Mouse (Mus musculus) common myeloid progenitor, adult 5-6 weeks (primary cell): Measurements from ENCODE around the gene Polr2c. TPM values are rescaled to one million over a fixed set of nuclear protein-coding genes. Genes with fewer than 3 reads are reported as not detected.

Source experiments
- ATAC-seq: replicated peaks from 2 replicates; pipeline ENCODE4 v1.8.0; 2016; ENCODE audit warnings: low read depth, mild to moderate bottlenecking, moderate TSS enrichment, inconsistent platforms; ENCODE audit not compliant: poor library complexity, severe bottlenecking
- total RNA-seq: library from RNA; stranded (forward); fragments of 200-1000, 187-1606 nt; gene quantifications from 2 replicates; pipeline ENCODE4 v1.2.3, GENCODE M21; 2017

The Polr2c gene
- total RNA-seq, 1 experiment from 2014 or later = 54.3 TPM

DNA sequence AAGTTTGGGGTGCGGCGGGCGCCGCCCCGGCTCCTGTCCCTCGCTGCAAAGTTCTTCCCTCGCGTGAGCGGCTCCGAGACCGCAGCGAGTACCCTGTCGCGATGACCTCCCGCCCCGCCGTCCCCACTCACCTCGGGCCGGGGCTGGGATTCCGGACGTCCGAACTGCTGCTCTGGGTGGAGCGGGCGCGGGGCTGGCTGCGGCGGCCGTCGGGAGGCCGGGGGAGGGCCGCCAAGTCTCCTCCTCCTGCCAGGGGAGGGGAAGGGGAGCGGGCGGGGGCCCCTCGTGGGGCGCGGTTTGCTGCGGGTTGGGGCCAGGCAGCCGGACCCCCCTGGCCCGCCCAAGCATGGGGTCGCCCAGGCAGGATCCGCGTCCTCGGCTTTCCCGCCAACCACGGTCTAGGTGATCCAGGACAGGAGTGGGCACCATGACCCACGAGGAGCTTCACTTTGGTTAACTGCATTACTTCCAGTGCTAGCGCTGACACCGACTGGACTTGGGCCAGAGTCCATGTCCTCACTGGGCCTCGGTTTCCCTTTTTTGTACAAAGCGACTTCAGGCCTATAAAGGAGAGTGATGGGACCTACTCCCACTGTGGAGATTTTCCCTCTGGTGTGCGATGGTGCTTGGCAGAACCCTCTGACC is 60.7 kb downstream of the Polr2c start, which contains the start of gene Ccdc102a:
TSS of gene Ccdc102a (minus strand) at position 248 of the 645 bp plus-strand sequence.
- ATAC-seq = no peak

GRCm38 (mm10) chr8:94919256-94919655 is 62.0 kb downstream of the Polr2c start:
- ATAC-seq = 0 out of 2 replicates have a peak, but pooled peaks have one; percentile 9

- no peak for ATAC-seq
Observed at GRCm38 (mm10) chr8:94922176-94922575, 64.9 kb downstream of the Polr2c start.

DNA sequence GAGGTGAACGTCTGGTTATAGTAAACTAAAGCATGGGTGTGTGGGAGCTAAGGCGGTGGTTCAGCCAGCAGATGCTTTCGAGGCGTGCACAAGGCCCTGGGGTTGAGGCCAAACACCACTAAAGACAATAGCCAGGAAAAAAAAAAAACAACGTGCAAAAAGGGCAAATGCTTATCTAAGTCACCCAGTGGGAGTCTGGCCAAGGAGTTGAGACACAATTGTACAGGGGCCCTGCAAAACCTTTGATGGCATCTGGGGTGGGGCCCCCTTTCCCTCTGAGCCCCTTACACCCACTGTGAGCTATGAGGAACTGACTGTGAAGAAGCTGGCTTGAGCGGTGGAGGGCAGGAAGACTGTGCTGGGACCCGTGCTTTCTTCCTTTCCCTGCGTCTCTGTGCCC is 65.4 kb downstream of the Polr2c start:
- peak; percentile 56 for ATAC-seq

Other genes with a start within 250 kb of the Polr2c start
- gene Arl2bp, start 190.8 kb upstream of the Polr2c start, total RNA-seq = 126 and 144 TPM in 2 replicates
- gene Pllp, start 161.2 kb upstream of the Polr2c start, total RNA-seq = not detected in 2 replicates
- gene Ccl22, start 111.9 kb upstream of the Polr2c start, total RNA-seq = not detected in 2 replicates
- not detected in 2 replicates for gene Cx3cl1, start 85.4 kb upstream of the Polr2c start, total RNA-seq
- 1.1 and 4.9 TPM in 2 replicates for gene Ccl17, start 47.0 kb upstream of the Polr2c start, total RNA-seq
- 16.8 and 30.8 TPM in 2 replicates for gene Coq9, start 19.1 kb upstream of the Polr2c start, total RNA-seq
- gene Ciapin1, start 19.1 kb upstream of the Polr2c start, total RNA-seq = 32.4 and 34.1 TPM in 2 replicates
- 0.78 and 0.82 TPM in 2 replicates for gene Dok4, start 18.9 kb downstream of the Polr2c start, total RNA-seq
- 0.58 and 2.2 TPM in 2 replicates for gene Ccdc102a, start 60.6 kb downstream of the Polr2c start, total RNA-seq
- 0.05 TPM in 1 of 2 replicates, not detected in the other for gene Adgrg5, start 66.2 kb downstream of the Polr2c start, total RNA-seq
- gene Adgrg1, start 117.3 kb downstream of the Polr2c start, total RNA-seq = 293 and 407 TPM in 2 replicates
- gene Adgrg3, start 160.2 kb downstream of the Polr2c start, total RNA-seq = 144 and 156 TPM in 2 replicates
- gene Drc7, start 197.7 kb downstream of the Polr2c start, total RNA-seq = 8.4 and 9.8 TPM in 2 replicates
- 17.5 and 24.6 TPM in 2 replicates for gene Katnb1, start 223.7 kb downstream of the Polr2c start, total RNA-seq